Mouse (Mus musculus) lung, postnatal 10 days (tissue): Measurements from ENCODE around the gene Htr5a.

ENCODE experiments used
- DNase-seq: peaks from one replicate; pipeline ENCODE4 v3.0.0; 2021

The Htr5a gene

GRCm38 (mm10) chr5:27895961-27896360 is 54.0 kb downstream of the Htr5a start:
- DNase-seq: no peak

- no peak for DNase-seq
These were observed 57.8 kb downstream of the Htr5a start for GRCm38 (mm10) chr5:27899756-27900155.

- DNase-seq: no peak
These were observed 58.2 kb downstream of the Htr5a start for GRCm38 (mm10) chr5:27900186-27900585.
